Mouse (Mus musculus) left cerebral cortex, postnatal 10 days (tissue): ENCODE measurements around the gene 4930469K13Rik. TPM values are rescaled to one million over a fixed set of nuclear protein-coding genes. Genes with fewer than 3 reads are reported as not detected.
A peak's percentile ranks its signal among the peaks of the same experiment; 100 is the strongest.

Experiments used
- DNase-seq, 2 experiments: peaks; one replicate each; pipeline ENCODE4 v3.0.0; 2021 to 2022; ENCODE audit warnings: low spot score in 2 of 2, mixed read lengths in 1 of 2; ENCODE audit errors: extremely low spot score in 1 of 2
- intact Hi-C: fragments of 180-260 bp; cut with DNase I; formaldehyde crosslinking; loops from one replicate; pipeline ENCODE4 v1.15.1; 2025
- total RNA-seq, 2 experiments: library from RNA; stranded (reverse); gene quantifications; 2 replicates each; pipeline ENCODE4 v1.2.3; 2021

Gene 4930469K13Rik
- total RNA-seq, 2 experiments from 2014 or later, result not detected

- intact Hi-C loops, result no loop called here
- peak in 1 of 2 experiments; percentile 43 for DNase-seq
Measured at GRCm38 (mm10) chr11:33958713-33959112, 139.6 kb downstream of the 4930469K13Rik start.

- no peak for DNase-seq
- intact Hi-C loops, result no loop called here
Measured at GRCm38 (mm10) chr11:33957595-33957994, 140.8 kb downstream of the 4930469K13Rik start.

- intact Hi-C loops, result no loop called here
- no peak for DNase-seq
Measured at GRCm38 (mm10) chr11:33956623-33957022, 141.7 kb downstream of the 4930469K13Rik start.

GRCm38 (mm10) chr11:33955982-33956381, 142.4 kb downstream of the 4930469K13Rik start:
- intact Hi-C loops, result no loop called here
- DNase-seq, result no peak

- intact Hi-C loops, result no loop called here
- DNase-seq, result no peak
Measured at GRCm38 (mm10) chr11:33951684-33952625, 146.4 kb downstream of the 4930469K13Rik start.

- intact Hi-C loops, result no loop called here
- no peak for DNase-seq
Measured at GRCm38 (mm10) chr11:33951155-33951554, 147.2 kb downstream of the 4930469K13Rik start.

- intact Hi-C loops, result no loop called here
Measured at GRCm38 (mm10) chr11:33946501-33946900, 151.9 kb downstream of the 4930469K13Rik start.

GRCm38 (mm10) chr11:33944786-33945328, 153.5 kb downstream of the 4930469K13Rik start:
- DNase-seq, result no peak
- intact Hi-C loops, result no loop called here

More at GRCm38 (mm10) chr11:33946501-33946900, 151.9 kb downstream of the 4930469K13Rik start:
- no peak for DNase-seq

GRCm38 (mm10) chr11:33944067-33944785, 154.1 kb downstream of the 4930469K13Rik start:
- no peak for DNase-seq
- intact Hi-C loops, result no loop called here

GRCm38 (mm10) chr11:33943565-33943964, 154.8 kb downstream of the 4930469K13Rik start:
- intact Hi-C loops, result no loop called here
- no peak for DNase-seq

GRCm38 (mm10) chr11:33939456-33940113, 158.8 kb downstream of the 4930469K13Rik start:
- intact Hi-C loops, result loop anchor here (10.0 kb wide), 1 partner anchor 275 kb away; no protein-coding TSS in a partner anchor
- no peak for DNase-seq

GRCm38 (mm10) chr11:33938561-33939274, 159.6 kb downstream of the 4930469K13Rik start:
- DNase-seq, result no peak
- intact Hi-C loops, result loop anchor here (10.0 kb wide), 1 partner anchor 276 kb away; no protein-coding TSS in a partner anchor

- intact Hi-C loops, result loop anchor here (10.0 kb wide), 1 partner anchor 277 kb away; no protein-coding TSS in a partner anchor
- no peak for DNase-seq
Measured at GRCm38 (mm10) chr11:33937641-33938040, 160.7 kb downstream of the 4930469K13Rik start.

GRCm38 (mm10) chr11:33934286-33934685, 164.1 kb downstream of the 4930469K13Rik start:
- intact Hi-C loops, result loop anchor here (10.0 kb wide), 1 partner anchor 281 kb away; no protein-coding TSS in a partner anchor
- no peak for DNase-seq

GRCm38 (mm10) chr11:33932386-33933111, 165.8 kb downstream of the 4930469K13Rik start:
- DNase-seq, result no peak
- intact Hi-C loops, result loop anchor here (10.0 kb wide), 1 partner anchor 282 kb away; no protein-coding TSS in a partner anchor

- intact Hi-C loops, result loop anchor here (10.0 kb wide), 1 partner anchor 283 kb away; no protein-coding TSS in a partner anchor
Measured at GRCm38 (mm10) chr11:33931836-33932385, 166.4 kb downstream of the 4930469K13Rik start.

GRCm38 (mm10) chr11:33929412-33929811, 168.9 kb downstream of the 4930469K13Rik start:
- DNase-seq, result no peak
- intact Hi-C loops, result no loop called here

More at GRCm38 (mm10) chr11:33931836-33932385, 166.4 kb downstream of the 4930469K13Rik start:
- DNase-seq, result no peak
